Mouse (Mus musculus) embryonic fibroblast, embryonic 13.5 days (primary cell): ENCODE results near the gene Phf8. TPM values are rescaled to one million over a fixed set of nuclear protein-coding genes. Genes with fewer than 3 reads are reported as not detected.

Experiments used
- H3K27ac ChIP-seq: 2 replicates; pipeline ENCODE4 v1.5.1; 2012; ENCODE audit warnings: low read length, control low read depth, inconsistent platforms; ENCODE audit not compliant: insufficient read depth
- H3K4me1 ChIP-seq: 2 replicates; pipeline ENCODE4 v1.6.1; 2011; ENCODE audit warnings: low read length; ENCODE audit not compliant: control insufficient read depth, insufficient read depth
- H3K4me3 ChIP-seq: 2 replicates; pipeline ENCODE4 v1.5.1; 2011; ENCODE audit warnings: mild to moderate bottlenecking, control low read depth, low read length; ENCODE audit not compliant: insufficient read depth
- CTCF ChIP-seq: IDR thresholded peaks from 2 replicates; pipeline ENCODE4 v1.5.1; 2011; ENCODE audit warnings: mild to moderate bottlenecking, control low read depth, low read length, moderate library complexity, borderline replicate concordance; ENCODE audit not compliant: insufficient read depth
- POLR2A ChIP-seq: IDR thresholded peaks from 2 replicates; pipeline ENCODE4 v1.6.1; 2011; ENCODE audit warnings: low read depth, mild to moderate bottlenecking, control low read depth, low read length, moderate library complexity
- polyA plus RNA-seq: library from polyadenylated mRNA; stranded (reverse); fragments of >200 nt; gene quantifications from 2 replicates; pipeline ENCODE4 v1.2.4, GENCODE M21; 2011; ENCODE audit warnings: low read depth; ENCODE audit not compliant: missing spikeins, insufficient read length

Gene Phf8
- polyA plus RNA-seq, 1 experiment: 18.4 TPM

DNA sequence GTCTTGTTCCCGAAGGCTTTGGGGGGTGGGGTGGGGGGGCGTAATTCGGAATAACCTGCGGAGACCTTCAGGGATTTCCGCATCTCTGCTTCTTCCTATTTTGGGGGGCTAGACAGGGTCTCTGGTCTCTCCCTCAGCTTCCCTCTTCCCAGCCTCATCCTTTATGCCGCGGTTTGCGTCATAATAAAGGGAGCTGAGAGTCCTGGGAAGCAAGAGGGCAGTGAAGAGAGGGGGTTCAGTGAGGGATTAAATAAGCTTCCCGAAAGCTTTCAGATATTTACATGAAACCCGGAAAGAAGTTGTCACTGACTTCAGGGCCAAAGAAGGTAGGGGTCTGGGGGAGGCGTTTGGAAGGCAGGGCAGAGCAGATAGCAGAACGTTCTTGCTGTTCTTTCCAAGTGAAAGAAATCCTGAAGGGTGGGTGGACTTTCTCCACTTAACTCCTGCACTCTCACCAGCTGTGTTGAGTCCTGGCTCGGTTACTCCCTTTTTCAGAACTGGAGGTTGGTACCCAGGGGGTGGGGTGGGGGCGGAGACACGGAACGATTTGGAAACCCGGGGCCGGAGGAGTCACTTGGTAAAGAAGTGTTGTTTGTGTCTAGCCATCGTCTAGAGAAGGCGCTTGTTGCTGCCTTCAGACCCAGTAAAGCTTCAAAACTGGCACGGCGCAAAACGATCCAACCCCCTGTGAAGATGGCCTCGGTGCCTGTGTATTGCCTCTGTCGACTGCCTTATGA, 1.5 kb downstream of the Phf8 start:
- H3K27ac ChIP-seq: 0 out of 2 replicates have a peak overlapping the region, but pooled peaks have one; percentile 34
- peak; percentile 43 for TF ChIP-seq POLR2A
- TF ChIP-seq CTCF: no peak
- no peaks in the 10 kb centered on the region for H3K4me1 ChIP-seq
- peak overlapping the region; percentile 76 for H3K4me3 ChIP-seq

DNA sequence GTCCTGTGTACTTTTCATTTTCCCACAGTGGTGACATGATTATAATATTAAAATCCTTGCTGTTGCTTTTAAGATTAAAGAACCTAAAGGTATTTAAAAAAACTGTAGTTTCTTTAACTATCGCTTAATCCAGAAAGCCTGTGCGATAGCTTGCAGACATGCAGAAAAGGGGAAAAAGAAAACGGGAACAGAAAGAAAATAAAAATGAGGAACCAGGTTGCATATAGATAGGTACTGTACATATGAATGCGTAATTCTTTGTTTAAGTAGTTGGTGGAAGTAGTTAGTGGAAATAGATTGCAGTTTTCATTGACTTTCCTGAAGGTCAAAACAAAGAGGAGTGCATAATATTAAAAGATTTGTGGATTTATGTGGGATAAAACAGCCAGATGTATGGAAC, 32.9 kb downstream of the Phf8 start:
- no peaks in the 10 kb centered on the region for H3K4me1 ChIP-seq
- no peak for TF ChIP-seq POLR2A
- no peak for TF ChIP-seq CTCF
- H3K27ac ChIP-seq: no peak overlapping the region
- H3K4me3 ChIP-seq: no peak overlapping the region

DNA sequence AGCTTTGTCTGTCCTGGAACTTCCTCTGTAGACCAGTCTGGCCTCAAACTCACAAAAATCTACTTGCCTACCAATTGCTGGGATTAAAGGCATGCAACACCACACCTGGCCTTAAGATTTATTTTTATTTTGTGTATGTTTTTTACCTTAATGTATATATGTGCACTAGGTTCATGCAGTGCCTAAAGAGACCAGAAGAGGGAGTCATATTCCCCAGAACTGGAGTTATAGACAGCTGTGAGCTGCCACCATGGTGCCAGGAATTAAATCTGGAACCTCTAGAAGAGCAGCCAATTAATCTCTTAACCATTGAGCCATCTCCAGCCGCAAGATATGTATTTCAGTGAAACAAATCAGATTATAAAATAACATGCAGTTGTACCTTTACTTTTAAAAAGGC, 54.7 kb downstream of the Phf8 start:
- Histone ChIP-seq H3K4me1 (no peaks in the 10 kb centered on the region), H3K4me3 (no peak overlapping the region), H3K27ac (no peak overlapping the region)
- no peak for TF ChIP-seq CTCF
- TF ChIP-seq POLR2A: no peak

DNA sequence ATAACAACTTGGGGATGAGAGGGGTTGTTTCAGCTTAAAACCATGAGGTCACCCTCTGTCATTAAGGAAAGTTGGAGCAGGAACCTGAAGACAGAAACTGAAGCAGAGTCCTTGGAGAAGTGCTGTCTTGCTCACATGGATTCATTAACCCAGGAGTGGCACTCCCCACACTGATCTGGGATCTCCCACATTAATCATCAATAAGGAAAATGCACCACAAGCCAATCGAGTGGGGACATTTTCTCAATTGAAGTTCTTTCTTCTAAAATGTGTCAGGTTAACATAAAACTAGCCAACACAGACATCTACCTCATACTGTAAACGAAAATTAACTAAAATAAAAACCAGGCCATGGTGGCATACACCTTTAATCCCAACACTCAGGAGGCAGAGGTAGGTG, 122.9 kb downstream of the Phf8 start:
- Histone ChIP-seq H3K27ac (no peak overlapping the region), H3K4me3 (no peak overlapping the region), H3K4me1 (no peaks in the 10 kb centered on the region)
- TF ChIP-seq CTCF (no peak), POLR2A (no peak)

DNA sequence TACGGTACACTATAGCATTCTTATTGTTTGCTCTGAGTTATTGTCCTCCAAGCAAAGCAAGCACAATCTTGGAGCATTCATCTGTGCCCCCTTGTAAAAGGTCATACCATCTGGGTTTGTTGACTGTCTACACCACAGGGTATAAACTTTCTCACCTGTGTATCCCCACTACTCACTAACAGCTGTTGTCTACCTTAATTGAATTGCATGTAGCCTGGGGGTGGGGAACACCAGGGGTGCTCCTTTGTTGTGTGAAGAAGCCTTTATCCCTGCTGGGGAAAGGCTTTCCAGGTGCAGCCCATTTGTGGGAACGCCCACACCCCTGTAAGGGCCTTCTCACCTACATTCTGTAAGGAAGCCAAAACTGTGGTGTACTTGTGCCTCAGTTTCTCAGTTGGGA, 133.3 kb downstream of the Phf8 start:
- no peak for TF ChIP-seq CTCF
- TF ChIP-seq POLR2A: no peak
- H3K27ac ChIP-seq: no peak overlapping the region
- H3K4me3 ChIP-seq: no peak overlapping the region

DNA sequence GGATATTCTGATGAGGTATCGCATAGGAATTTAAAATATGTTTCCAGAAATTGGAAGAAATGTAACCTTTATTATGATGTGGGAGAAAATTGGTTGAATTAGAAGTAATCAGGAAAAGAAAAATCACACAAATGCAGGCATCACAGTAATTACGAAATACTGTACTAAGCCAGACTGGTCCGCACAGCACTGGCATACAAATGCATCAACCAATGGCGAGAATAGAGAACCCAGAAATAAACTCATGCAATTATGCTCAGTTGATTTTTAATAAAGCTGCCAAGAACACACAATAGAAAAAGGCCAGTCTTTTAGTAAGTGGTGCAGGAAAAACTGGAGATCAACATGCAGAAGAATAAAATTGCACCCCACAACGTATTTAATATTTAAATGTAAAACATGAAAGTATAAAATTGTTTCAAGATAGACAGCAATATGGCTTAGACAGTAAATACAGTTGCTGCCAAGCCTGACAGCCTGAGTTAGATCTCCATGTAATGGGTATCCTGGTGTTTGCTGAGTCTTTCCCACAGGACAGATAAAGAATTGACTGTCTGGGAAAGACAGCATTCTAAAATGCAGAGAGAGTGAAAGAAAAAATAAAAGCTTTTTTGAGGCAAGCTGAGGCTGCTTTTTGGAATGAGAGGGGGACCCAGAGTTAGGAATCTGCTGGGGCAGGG, 154.2 kb downstream of the Phf8 start:
- Histone ChIP-seq H3K4me3 (no peak overlapping the region), H3K4me1 (no peaks in the 10 kb centered on the region), H3K27ac (no peak overlapping the region)
- TF ChIP-seq CTCF (no peak), POLR2A (no peak)

More for the DNA sequence above, 133.3 kb downstream of the Phf8 start:
- no peaks in the 10 kb centered on the region for H3K4me1 ChIP-seq

Other genes with a start within 250 kb of the Phf8 start
- gene Fam120c, start 176.5 kb upstream of the Phf8 start, polyA plus RNA-seq: 7.9 and 10.4 TPM in 2 replicates